Mouse (Mus musculus): ENCODE measurements around the gene Ndufb2.

Gene Ndufb2

DNA sequence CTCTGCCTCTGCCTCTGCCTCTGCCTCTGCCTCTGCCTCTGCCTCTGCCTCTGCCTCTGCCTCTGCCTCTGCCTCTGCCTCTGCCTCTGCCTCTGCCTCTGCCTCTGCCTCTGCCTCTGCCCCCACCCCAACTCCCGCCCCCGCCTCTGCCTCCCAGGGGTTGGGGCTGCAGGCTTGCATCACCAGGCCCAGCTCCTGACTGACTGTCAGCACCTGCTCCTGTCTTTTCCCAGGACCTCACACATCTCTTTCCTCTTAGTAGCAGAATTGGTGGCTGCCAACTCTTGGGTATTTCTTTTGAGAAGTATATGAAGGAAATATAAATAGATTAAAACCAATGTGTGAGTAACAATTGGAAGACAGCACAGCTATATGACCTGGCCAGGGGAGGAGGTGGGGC lies 11.8 kb upstream of the Ndufb2 start:
- no peak for DNase-seq (ENCODE audit: low spot score in 2 of 2)

DNA sequence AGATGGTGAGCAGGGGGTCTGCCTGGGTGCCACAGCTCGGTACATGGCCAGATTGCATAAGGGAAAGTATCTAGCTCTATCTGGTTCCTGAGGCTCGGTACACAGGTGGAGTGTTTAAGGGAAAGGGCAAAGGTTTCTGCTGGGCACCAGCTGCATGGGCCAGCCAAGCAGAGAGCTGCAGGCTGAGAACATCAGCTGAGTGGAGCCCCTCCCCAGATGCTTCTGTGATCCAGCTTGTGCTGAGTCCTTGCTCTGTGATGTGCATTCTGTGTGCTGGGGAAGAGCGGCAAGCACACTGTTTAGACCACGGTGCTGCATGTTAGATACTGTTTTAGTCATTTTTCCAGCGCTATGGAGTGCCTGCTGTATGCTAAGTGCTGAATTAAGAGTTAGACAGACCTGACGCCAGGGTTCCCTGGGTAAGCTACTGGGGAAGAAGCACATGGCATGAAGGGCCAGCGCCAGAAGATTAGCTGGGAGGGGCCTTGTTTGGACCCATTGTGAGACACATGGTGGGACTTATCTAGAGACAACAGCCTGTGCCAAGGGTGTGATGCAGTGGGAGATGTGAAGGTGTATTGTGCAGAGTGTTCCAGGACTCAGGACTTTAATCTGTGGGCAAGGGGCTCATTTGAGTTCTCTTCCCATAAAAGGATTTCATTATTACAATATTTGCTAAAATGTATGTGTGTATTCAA lies 11.1 kb upstream of the Ndufb2 start:
- no peak for DNase-seq (ENCODE audit: low spot score in 2 of 2)

DNA sequence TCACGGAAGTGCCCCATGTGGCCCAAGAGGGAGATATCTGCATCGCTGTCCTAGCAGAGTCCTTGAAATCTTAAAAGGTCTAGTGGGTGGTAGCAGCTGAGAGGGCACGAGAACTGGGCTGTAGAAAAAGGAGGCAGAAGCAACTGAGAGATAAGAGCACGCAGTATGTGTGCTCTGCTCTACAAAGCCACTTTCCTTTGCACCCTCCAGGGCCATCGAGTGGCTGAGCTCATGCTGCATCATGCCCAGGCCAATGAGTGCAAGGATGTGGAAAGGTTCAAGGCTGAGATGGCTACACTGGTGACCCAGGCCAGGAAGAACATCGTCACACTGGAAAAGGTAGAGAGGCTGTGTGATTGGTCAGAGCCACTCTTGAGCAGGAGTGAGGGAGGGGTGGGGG lies 6.9 kb upstream of the Ndufb2 start, which contains the start of gene Gm42420:
Gm42420 (plus strand) TSS at position 237 of the 400 bp plus-strand sequence.
- no peak for DNase-seq (ENCODE audit: low spot score in 2 of 2)

DNA sequence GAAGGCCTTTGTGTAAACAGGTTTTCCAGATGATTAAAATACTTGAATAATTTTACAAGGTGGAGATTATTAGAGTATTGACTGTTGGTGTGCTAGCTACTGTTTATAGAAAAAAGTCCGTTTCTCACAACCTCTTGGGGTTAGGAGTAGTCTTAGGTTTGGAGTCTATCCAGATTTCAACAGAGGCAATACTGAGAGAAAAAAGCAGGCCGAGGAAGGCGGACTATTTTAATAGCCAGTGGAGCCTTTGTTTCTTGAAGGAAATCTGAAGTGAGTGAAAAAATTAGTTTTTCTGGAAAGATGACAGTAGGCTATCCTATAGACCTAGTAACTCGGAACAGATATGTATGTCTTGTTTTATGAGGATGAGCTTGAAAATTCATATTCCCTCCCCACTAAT lies 893 bp upstream of the Ndufb2 start:
- DNase-seq (ENCODE audit: low spot score in 2 of 2), result no peak

DNA sequence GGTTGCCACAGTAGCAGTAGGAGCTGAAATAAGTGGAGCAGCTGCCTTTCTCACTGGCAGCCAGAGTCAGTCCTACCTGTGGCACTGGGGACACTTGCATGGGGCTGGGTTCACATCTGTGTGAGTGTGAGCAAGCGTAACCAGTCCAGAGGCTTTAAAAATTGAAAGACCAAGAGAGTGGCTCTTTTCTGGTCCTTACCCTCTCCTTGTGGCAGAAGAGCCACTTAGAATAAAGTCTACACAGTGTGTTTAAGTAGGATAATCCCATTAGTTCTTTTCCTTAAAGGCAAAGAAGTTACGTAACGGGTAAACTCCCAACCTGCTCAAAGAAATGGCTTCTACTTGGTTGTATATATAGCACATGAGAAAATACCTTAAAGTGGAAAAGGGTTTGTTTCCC lies 8.5 kb downstream of the Ndufb2 start:
- DNase-seq (ENCODE audit: low spot score in 2 of 2), result no peak

DNA sequence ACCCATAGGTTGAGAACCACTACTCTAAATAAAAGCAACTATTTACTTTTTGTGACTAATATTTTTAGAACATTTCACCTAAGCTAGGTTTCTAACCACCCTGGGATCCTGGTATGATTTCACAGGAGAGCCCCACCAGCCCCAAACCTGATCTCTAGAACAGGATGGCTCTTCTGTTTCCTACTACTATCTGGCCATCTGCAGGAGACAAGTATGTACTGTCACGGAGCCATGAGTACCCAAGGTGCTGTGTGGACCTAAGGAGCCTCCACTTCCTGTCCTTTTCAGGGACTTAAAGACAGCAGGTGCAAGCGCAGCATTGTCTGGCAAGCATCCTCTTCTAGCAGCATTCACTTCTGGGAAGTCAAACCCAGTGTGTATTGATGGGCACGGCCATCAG lies 9.5 kb downstream of the Ndufb2 start:
- DNase-seq (ENCODE audit: low spot score in 2 of 2), result no peak

DNA sequence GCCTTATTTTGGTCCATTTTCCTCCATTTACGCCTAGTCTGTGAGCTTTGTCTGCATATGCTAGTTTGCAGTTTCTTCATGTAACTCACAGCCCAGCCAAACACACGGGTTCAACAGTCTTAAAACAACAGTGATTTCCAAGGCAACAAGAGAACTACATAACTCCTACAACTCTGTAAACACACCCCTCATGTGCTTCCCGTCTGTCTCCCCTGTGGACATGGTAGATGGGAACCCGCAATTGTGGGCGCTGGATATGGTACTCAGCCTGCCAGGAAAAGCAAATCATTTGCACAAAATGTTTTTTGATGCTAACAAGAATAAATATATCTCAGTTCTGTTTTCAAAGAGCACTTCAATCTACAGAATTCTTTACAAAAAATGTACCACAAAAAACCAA lies 12.2 kb downstream of the Ndufb2 start:
- no peak for DNase-seq (ENCODE audit: low spot score in 2 of 2)

DNA sequence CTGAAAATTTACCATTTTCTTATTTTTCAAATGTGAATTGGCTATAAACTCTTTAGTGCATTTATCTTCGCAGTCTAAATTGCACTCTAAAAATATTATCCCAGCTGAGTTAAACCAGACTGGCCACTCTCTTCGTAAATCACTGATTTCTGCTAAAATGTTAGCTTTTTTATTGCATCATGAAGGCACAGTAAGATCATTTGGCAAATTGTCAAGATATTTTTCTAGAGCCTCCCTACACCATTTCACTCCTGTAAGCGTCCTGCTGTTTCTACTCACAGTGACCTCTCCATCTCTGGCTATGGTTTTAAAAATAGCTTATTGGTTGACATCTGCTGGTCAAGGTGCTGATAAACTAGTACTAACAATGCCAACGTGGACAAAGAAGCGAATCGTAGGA lies 13.7 kb downstream of the Ndufb2 start:
- no peak for DNase-seq (ENCODE audit: low spot score in 2 of 2)

DNA sequence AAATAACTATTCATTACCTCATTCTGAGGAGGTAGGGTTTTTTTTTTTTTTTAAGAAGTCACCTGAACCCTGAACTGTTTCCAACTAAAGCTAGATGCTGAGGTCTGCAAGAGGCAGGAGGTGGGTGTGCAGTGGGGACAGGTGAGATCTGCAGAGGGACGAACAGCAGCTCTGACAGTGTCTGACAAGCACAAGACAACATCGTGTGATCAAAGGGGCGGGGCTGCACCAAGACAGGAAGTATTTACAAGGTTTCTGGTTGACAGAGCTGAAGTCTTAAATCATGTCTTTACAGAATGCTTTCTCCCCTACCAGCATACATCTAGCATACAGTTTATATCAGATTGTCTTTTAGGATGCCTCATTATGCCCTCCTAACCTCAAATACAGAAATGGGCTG lies 14.5 kb downstream of the Ndufb2 start:
- DNase-seq (ENCODE audit: low spot score in 2 of 2), result no peak

DNA sequence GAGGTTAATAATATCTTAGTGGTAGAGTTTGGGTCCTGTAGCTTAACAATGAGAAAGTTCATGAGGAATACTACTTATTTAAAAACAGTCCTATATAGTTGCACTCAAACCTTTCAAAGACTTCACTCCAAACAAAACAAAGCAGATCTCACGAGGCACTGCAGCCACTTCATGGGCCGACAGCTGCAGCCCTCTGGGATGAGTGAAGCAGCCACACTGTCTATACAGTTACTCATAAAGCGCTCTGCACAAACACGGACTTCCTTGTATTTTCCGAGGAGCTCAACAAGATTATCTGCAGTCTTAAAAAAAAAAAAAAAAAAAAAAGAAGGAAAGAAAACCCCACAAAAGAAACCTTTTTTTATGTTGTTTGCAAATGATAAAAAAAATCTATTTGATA lies 15.0 kb downstream of the Ndufb2 start:
- no peak for DNase-seq (ENCODE audit: low spot score in 2 of 2)

DNA sequence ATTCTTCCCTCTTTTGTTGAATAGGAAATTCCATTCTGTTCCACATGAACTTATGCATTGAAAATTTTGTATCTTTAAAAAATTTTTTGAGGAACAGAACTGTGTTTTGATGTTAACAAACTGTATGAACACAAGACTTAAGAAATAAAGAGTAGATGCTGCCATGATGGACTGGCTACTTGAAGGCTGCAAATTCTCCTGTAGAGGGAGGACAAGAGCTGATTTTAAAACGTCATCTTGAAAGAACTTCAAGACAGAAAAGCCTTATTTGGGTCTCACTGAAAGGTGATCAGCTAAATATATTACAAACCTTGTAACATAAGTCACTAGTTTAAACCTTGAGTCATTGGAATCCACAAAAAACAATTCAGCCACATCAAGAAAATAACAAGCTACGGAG lies 17.8 kb downstream of the Ndufb2 start:
- DNase-seq (ENCODE audit: low spot score in 2 of 2), result no peak

DNA sequence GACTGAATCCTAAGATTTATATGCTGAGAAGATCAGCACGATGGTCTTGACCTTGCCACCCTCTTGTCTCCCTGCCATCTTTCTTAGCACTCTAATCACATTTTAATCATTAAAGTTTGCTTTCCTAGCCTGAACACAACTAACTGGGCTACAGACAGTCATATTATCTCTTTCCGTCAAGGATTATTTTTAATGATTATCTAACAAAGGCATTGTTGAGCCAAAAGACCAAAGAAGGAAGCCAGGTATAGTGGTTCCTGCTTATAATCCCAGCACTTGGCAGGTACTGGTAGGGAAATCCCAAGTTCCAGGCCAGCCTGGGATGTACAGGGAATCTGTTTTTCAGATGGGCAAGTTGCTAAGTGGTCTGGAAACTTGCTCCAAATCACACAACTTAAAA lies 18.9 kb downstream of the Ndufb2 start:
- no peak for DNase-seq (ENCODE audit: low spot score in 2 of 2)
